Mouse (Mus musculus) heart, embryonic 11.5 days (tissue): ENCODE results near the gene Asgr1. TPM values are rescaled to one million over a fixed set of nuclear protein-coding genes. Genes with fewer than 3 reads are reported as not detected.

Source experiments
- ATAC-seq: fragments of 200-750 bp; cut with Nextera tagmentation; replicated peaks from 2 replicates; pipeline ENCODE4 v1.8.0; 2017; ENCODE audit warnings: moderate library complexity; ENCODE audit not compliant: insufficient number of reproducible peaks, low FRiP score, low TSS enrichment
- H3K27ac ChIP-seq: fragments of 300-500 bp; sonication (generic); 2 replicates; pipeline ENCODE4 v1.5.1; 2014; ENCODE audit warnings: mild to moderate bottlenecking, low read depth, low read length
- H3K27me3 ChIP-seq: fragments of 300-500 bp; sonication (generic); 2 replicates; pipeline ENCODE4 v1.6.1; 2014; ENCODE audit warnings: mild to moderate bottlenecking, low read length, mixed read lengths; ENCODE audit not compliant: control insufficient read depth, insufficient read depth
- H3K36me3 ChIP-seq: fragments of 300-500 bp; sonication (generic); 2 replicates; pipeline ENCODE4 v1.6.1; 2014; ENCODE audit warnings: mild to moderate bottlenecking, low read length, moderate library complexity, mixed read lengths; ENCODE audit not compliant: control insufficient read depth, insufficient read depth
- H3K4me1 ChIP-seq: fragments of 300-500 bp; sonication (generic); 2 replicates; pipeline ENCODE4 v1.6.1; 2014; ENCODE audit warnings: low read length; ENCODE audit not compliant: control insufficient read depth, insufficient read depth
- H3K4me2 ChIP-seq: fragments of 300-500 bp; sonication (generic); 2 replicates; pipeline ENCODE4 v1.6.1; 2014; ENCODE audit warnings: mild to moderate bottlenecking, moderate library complexity
- H3K4me3 ChIP-seq: fragments of 300-500 bp; sonication (generic); 2 replicates; pipeline ENCODE4 v1.5.1; 2014; ENCODE audit warnings: low read depth, low read length
- H3K9ac ChIP-seq: fragments of 300-500 bp; sonication (generic); 2 replicates; pipeline ENCODE4 v1.6.1; 2014; ENCODE audit warnings: mild to moderate bottlenecking, low read depth, low read length, moderate library complexity
- H3K9me3 ChIP-seq: fragments of 300-500 bp; sonication (generic); replicated peaks from 2 replicates; pipeline ENCODE4 v1.6.1; 2016; ENCODE audit warnings: low read length; ENCODE audit not compliant: control insufficient read depth
- WGBS: fragments of 180-500 bp; shearing (Covaris S2); extraction: QIAGEN DNeasy Blood & Tissue Kit; methylation state at CpG from one replicate; pipeline ENCODE4 v1.1.7; 2014; ENCODE audit not compliant: insufficient replicate concordance; 5-methylcytosine and 5-hydroxymethylcytosine counted together
- polyA plus RNA-seq: library from polyadenylated mRNA; unstranded; fragments of >200 nt; fragmentation: Nextera tagmentation; extraction: Ambion mirVana; gene quantifications from 2 replicates; pipeline ENCODE4 v1.2.1, GENCODE M21; 2014

The Asgr1 gene
- polyA plus RNA-seq, 1 experiment from 2014 or later, result 0.13 TPM

DNA sequence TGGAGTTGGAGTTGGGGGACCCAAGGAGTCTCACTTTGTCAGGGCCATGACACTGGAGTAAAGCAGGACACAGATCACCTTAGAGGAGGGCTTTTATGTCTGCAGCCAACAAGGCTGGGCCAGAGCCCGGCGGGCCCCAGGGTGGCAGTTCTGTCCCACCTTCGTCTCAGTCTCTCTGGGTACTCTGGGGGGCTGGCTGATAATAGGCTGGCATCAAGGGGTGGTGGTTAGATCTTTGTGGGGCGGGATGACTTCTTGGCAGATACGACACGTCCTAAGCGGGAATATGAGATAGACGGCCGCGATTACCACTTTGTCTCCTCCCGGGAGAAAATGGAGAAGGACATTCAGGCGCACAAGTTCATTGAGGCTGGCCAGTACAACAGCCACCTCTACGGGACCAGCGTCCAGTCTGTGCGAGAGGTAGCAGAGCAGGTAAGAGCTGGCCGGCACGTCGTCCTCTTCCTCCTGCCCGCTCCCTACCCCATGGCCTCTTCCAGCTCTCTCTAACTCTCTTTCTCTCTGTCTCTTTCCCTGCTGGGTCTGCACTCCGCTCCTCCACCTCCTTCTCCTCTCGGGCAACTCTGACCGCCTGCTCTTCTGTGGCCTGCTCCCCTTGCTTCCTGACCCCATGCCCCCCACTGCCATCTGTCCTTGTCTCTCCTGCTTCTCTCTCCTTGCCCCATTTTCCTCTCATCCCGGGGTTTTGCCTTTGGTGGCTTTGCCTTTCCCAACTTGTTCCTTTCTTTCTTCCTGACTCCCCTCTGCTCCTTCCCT lies 11.4 kb upstream of the Asgr1 start:
- 83% methylated on average over 23 of the region's 23 CpGs for WGBS
- Histone ChIP-seq H3K9ac (no peak overlapping the region), H3K36me3 (peaks cover 13% of the 10 kb centered on the region; the same call in 1 of the 2 replicates), H3K27me3 (no peaks in the 10 kb centered on the region), H3K4me3 (no peak overlapping the region), H3K27ac (no peak overlapping the region), H3K9me3 (no peaks in the 10 kb centered on the region), H3K4me2 (no peak overlapping the region), H3K4me1 (no peaks in the 10 kb centered on the region)
- ATAC-seq, result no peak

DNA sequence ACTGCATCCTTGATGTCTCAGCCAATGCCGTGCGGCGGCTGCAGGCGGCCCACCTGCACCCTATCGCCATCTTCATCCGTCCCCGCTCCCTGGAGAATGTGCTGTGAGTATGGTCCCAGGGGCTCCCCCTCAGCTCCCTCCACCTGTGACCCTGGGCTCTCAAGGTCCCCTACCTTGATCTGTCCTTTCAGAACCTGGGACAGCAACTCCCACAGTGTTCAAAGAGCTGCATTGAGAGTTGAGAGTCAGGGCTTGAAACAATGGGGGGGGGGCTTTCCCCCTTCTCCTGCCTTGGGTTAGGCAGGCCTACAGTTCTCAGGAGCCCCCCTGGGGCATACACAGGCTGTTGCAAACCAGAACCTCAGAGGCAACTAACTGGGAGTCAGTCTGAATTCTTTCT lies 10.2 kb upstream of the Asgr1 start:
- ATAC-seq, result no peak
- no peaks in the 10 kb centered on the region for H3K9me3 ChIP-seq
- H3K4me3 ChIP-seq, result no peak overlapping the region
- H3K27me3 ChIP-seq, result no peaks in the 10 kb centered on the region
- no peak overlapping the region for H3K4me2 ChIP-seq
- no peak overlapping the region for H3K9ac ChIP-seq
- H3K27ac ChIP-seq, result no peak overlapping the region
- no peaks in the 10 kb centered on the region for H3K4me1 ChIP-seq
- peaks cover 13% of the 10 kb centered on the region; the same call in 1 of the 2 replicates for H3K36me3 ChIP-seq
- WGBS, result 86% methylated on average over 7 of the region's 7 CpGs

DNA sequence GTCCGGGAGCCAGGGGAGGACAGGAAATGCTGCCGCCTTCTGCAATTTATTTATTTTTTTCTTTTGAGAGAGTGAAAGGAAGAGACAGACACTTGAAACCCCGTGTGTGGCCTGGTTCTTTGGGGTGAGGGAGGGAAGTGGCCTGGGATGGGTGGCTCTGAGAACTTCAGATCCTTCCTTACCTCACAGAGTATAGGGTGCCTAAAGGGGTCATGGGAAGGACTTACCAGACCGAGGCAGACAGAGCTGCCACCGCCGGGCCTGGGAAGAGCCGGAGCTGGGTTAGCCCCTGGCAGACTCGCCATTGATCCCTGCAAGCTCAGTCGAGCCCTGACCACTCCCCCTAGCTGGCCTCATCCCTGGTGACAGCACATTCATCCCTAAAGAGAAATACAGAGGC lies 8.4 kb upstream of the Asgr1 start:
- Histone ChIP-seq H3K4me1 (no peaks in the 10 kb centered on the region), H3K9me3 (no peaks in the 10 kb centered on the region), H3K27ac (no peak overlapping the region), H3K9ac (no peak overlapping the region), H3K4me2 (no peak overlapping the region), H3K27me3 (no peaks in the 10 kb centered on the region; the same call in 1 of the 2 replicates), H3K4me3 (no peak overlapping the region), H3K36me3 (peaks cover 13% of the 10 kb centered on the region; the same call in 1 of the 2 replicates)
- WGBS, result 32% methylated on average over 9 of the region's 9 CpGs
- ATAC-seq, result no peak

DNA sequence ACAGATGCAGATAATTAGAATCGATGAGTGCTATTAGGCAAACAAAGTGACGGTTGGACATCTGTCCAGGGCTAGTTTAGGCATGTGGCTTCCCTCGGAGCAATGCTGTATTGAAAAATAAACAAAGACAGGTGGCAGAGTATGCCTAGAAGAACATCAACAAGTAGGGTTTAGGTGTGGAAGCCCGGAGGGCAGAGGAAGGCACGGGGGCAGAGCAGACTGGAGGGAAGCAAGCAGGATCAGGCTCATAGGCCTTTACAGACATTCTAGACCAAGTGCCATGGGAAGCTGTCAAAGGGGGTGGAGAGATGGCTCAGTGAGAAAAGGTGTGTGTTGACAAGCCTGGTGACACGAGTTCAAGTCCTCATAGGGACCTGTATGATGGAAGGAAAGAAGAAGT lies 4.5 kb upstream of the Asgr1 start:
- H3K36me3 ChIP-seq, result 0 out of 2 replicates have a peak, but pooled peaks cover 2% of the 10 kb centered on the region
- H3K4me2 ChIP-seq, result no peak overlapping the region
- no peaks in the 10 kb centered on the region for H3K9me3 ChIP-seq
- no peak overlapping the region for H3K9ac ChIP-seq
- H3K4me1 ChIP-seq, result no peaks in the 10 kb centered on the region
- H3K27ac ChIP-seq, result no peak overlapping the region
- H3K4me3 ChIP-seq, result no peak overlapping the region
- no peak for ATAC-seq
- WGBS, result 73% methylated on average over 6 of the region's 6 CpGs
- H3K27me3 ChIP-seq, result no peaks in the 10 kb centered on the region; the same call in 1 of the 2 replicates

DNA sequence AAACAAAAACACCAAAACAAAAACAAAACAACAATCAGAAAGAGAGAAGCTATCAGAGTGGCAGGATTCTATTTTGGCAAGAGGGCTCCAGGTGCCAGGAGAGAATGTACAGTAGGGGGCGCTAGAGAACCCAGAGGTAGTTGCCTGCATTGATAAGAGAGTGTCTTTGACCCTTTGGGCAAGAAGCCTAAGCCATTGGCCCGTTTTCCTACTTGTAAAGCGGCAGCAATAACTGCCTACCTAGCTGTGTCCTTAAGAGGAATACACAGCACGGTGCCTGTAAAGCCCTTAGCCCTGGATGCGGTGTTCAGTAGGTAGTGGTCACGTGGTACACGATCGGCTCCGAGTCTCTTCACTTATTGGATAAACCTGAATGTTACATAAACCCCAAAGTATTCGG lies 4.1 kb upstream of the Asgr1 start:
- Histone ChIP-seq H3K9me3 (no peaks in the 10 kb centered on the region), H3K9ac (no peak overlapping the region), H3K4me2 (no peak overlapping the region), H3K27ac (no peak overlapping the region), H3K4me3 (no peak overlapping the region), H3K27me3 (no peaks in the 10 kb centered on the region; the same call in 1 of the 2 replicates), H3K4me1 (no peaks in the 10 kb centered on the region), H3K36me3 (no peaks in the 10 kb centered on the region)
- WGBS, result 52% methylated on average over 10 of the region's 10 CpGs
- ATAC-seq, result no peak

DNA sequence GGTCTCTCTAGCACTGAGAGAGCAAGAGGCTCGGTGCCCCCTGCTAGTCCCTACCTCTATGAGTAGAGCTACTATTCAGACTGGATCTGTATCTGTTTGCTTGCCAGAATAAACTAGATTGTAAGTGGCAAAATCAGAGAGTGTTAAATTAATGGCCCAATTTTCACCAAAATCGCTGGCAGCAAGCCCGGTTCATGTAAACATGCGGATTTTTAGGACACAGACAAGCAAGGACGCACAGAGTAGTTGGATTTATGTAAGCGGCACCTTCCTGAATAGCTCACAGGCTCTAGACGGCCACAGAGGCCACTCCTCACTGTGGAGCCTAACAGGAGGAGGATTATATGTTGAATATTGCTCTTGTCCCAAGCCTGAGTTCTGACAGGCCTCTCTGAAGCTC lies 729 bp upstream of the Asgr1 start:
- ATAC-seq, result no peak
- no peaks in the 10 kb centered on the region for H3K9me3 ChIP-seq
- no peak overlapping the region for H3K9ac ChIP-seq
- H3K27ac ChIP-seq, result no peak overlapping the region
- 69% methylated on average over 7 of the region's 7 CpGs for WGBS
- H3K27me3 ChIP-seq, result no peaks in the 10 kb centered on the region; the same call in 1 of the 2 replicates
- H3K4me2 ChIP-seq, result no peak overlapping the region
- H3K36me3 ChIP-seq, result no peaks in the 10 kb centered on the region
- H3K4me3 ChIP-seq, result no peak overlapping the region
- 0 out of 2 replicates have a peak, but pooled peaks cover 4% of the 10 kb centered on the region for H3K4me1 ChIP-seq

DNA sequence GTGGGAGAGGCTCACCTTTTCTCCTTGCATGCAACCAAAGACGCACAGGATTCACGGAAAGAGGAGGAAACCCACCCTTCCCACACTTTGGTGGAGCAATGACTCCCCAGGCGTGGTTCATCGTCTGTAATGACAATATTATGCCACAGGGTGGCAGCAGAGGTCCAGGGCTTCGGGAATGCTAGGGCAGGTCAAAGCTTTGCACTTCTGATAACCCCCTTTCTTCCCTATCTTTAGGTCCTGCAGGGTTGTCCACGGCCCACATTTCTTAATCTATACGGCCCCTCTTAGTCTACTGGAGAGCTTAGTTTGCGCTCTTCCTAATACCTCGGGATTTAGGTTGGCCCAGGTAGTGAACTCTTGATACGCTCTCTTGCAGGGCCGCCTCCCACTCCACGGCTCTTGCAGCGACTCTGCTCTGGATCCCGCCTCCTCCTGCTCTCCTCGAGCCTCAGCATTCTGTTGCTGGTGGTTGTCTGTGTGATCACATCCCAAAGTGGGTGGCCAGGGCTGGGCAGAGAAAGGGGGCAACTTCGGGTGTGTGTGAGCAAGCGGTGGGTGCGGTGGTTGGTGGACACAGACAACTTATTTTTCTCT lies 1.8 kb downstream of the Asgr1 start:
- no peak for ATAC-seq
- Histone ChIP-seq H3K4me2 (peak overlapping the region; percentile 44), H3K4me3 (no peak overlapping the region), H3K27ac (no peak overlapping the region), H3K9ac (0 out of 2 replicates have a peak overlapping the region, but pooled peaks have one; percentile 7), H3K27me3 (no peaks in the 10 kb centered on the region), H3K9me3 (no peaks in the 10 kb centered on the region), H3K4me1 (0 out of 2 replicates have a peak, but pooled peaks cover 4% of the 10 kb centered on the region), H3K36me3 (no peaks in the 10 kb centered on the region)
- WGBS, result 29% methylated on average over 17 of the region's 18 CpGs

DNA sequence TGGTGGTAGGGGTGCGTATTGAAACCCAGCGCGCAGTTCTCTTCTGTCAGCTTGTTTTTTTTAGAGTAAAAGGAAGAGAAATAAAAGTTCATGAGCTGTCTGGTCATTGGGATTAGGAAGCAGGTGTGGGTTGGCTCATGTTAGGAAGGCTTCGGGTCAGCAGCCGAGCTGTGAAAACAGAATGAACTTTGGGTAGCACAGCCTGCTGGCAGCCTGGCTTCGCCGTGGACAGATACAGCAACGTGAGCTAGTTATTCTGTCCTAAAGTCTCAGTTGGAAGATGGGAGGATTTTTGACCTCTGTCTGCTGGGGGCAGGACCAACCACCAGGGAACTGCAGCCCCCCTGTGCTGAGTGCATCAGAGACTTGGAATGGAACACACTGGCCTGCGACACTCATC lies 3.9 kb downstream of the Asgr1 start:
- no peaks in the 10 kb centered on the region for H3K27me3 ChIP-seq
- ATAC-seq, result no peak
- H3K36me3 ChIP-seq, result no peaks in the 10 kb centered on the region
- no peaks in the 10 kb centered on the region for H3K9me3 ChIP-seq
- H3K9ac ChIP-seq, result no peak overlapping the region
- H3K4me2 ChIP-seq, result no peak overlapping the region
- H3K27ac ChIP-seq, result no peak overlapping the region
- WGBS, result 86% methylated on average over 9 of the region's 9 CpGs
- H3K4me1 ChIP-seq, result 0 out of 2 replicates have a peak, but pooled peaks cover 4% of the 10 kb centered on the region
- H3K4me3 ChIP-seq, result no peak overlapping the region
